Mouse (Mus musculus) heart, postnatal 0 days (tissue): ENCODE data around the gene Tars2. TPM values are rescaled to one million over a fixed set of nuclear protein-coding genes. Genes with fewer than 3 reads are reported as not detected.
A peak's percentile ranks its signal among the peaks of the same experiment; 100 is the strongest.

Experiments
- ATAC-seq: fragments of 200-750 bp; cut with Nextera tagmentation; 2 replicates; pipeline ENCODE4 v1.8.0; 2017; ENCODE audit warnings: low read depth, moderate number of reproducible peaks, moderate library complexity; ENCODE audit not compliant: insufficient read depth
- DNase-seq: peaks from one replicate; pipeline ENCODE4 v3.0.0-alpha.2; 2016; ENCODE audit warnings: low spot score
- H3K27ac ChIP-seq: fragments of 300-500 bp; sonication (generic); 2 replicates; pipeline ENCODE4 v1.5.1; 2014; ENCODE audit warnings: low read depth, mild to moderate bottlenecking
- H3K27me3 ChIP-seq: fragments of 300-500 bp; sonication (generic); 2 replicates; pipeline ENCODE4 v1.6.1; 2014; ENCODE audit warnings: low read length, mixed read lengths; ENCODE audit not compliant: control insufficient read depth, insufficient read depth
- H3K36me3 ChIP-seq: fragments of 300-500 bp; sonication (generic); replicated peaks from 2 replicates; pipeline ENCODE4 v1.6.1; 2014; ENCODE audit warnings: low read length, mixed read lengths; ENCODE audit not compliant: control insufficient read depth, insufficient read depth
- H3K4me1 ChIP-seq: fragments of 300-500 bp; sonication (generic); 2 replicates; pipeline ENCODE4 v1.6.1; 2014; ENCODE audit warnings: antibody characterized with exemption; ENCODE audit not compliant: control insufficient read depth, insufficient read depth
- H3K4me2 ChIP-seq: fragments of 300-500 bp; sonication (generic); 2 replicates; pipeline ENCODE4 v1.6.1; 2014; ENCODE audit warnings: low read depth, mild to moderate bottlenecking, low read length, moderate library complexity
- H3K4me3 ChIP-seq: fragments of 300-500 bp; sonication (generic); 2 replicates; pipeline ENCODE4 v1.5.1; 2014; ENCODE audit warnings: low read depth, low read length
- H3K9ac ChIP-seq: fragments of 300-500 bp; sonication (generic); replicated peaks from 2 replicates; pipeline ENCODE4 v1.6.1; 2014; ENCODE audit warnings: low read depth, low read length, mixed read lengths
- H3K9me3 ChIP-seq: fragments of 300-500 bp; sonication (generic); replicated peaks from 2 replicates; pipeline ENCODE4 v1.6.1; 2016; ENCODE audit warnings: low read length; ENCODE audit not compliant: control insufficient read depth
- CTCF ChIP-seq: IDR thresholded peaks from 2 replicates; pipeline ENCODE4 v1.5.1; 2016; ENCODE audit warnings: antibody characterized with exemption, control low read depth, low read depth
- EP300 ChIP-seq: IDR thresholded peaks from 2 replicates; pipeline ENCODE4 v1.6.1; 2016; ENCODE audit warnings: antibody characterized with exemption, low read depth
- WGBS: fragments of 180-500 bp; shearing (Covaris S2); extraction: QIAGEN DNeasy Blood & Tissue Kit; methylation state at CpG from one replicate; pipeline ENCODE4 v1.1.7; 2014; 5-methylcytosine and 5-hydroxymethylcytosine counted together
- polyA plus RNA-seq: library from polyadenylated mRNA; unstranded; fragments of >200 nt; fragmentation: Nextera tagmentation; extraction: Ambion mirVana; gene quantifications from 2 replicates; pipeline ENCODE4 v1.2.1, GENCODE M21; 2015
- total RNA-seq: library from RNA; depleted of rRNA; stranded (reverse); fragments of >200 nt; gene quantifications from 2 replicates; pipeline ENCODE4 v1.2.3, GENCODE M21; 2014; ENCODE audit warnings: low replicate concordance

Gene Tars2
- total and polyA plus RNA-seq, 2 experiments from 2014 or later = 30.0 to 43.5 TPM

GRCm38 (mm10) chr3:95734092-95734702, 25.8 kb downstream of the Tars2 start:
- 73% methylated on average over 13 of the region's 13 CpGs for WGBS
- Histone ChIP-seq H3K4me2 (no peak overlapping the region), H3K4me3 (no peak overlapping the region), H3K27me3 (no peaks in the 10 kb centered on the region), H3K27ac (no peak overlapping the region), H3K4me1 (peaks cover 15% of the 10 kb centered on the region), H3K36me3 (peaks cover 12% of the 10 kb centered on the region), H3K9ac (no peak overlapping the region), H3K9me3 (no peaks in the 10 kb centered on the region)
- ATAC-seq (no peak), DNase-seq (no peak)
- TF ChIP-seq EP300 = no peak

- no peaks in the 10 kb centered on the region for H3K9me3 ChIP-seq
- peaks cover 12% of the 10 kb centered on the region for H3K36me3 ChIP-seq
- H3K27me3 ChIP-seq = no peaks in the 10 kb centered on the region
- ATAC-seq (peak; percentile 40; the same call in 1 of the 2 replicates), DNase-seq (peak; percentile 49)
- H3K4me2 ChIP-seq = no peak overlapping the region
- H3K9ac ChIP-seq = no peak overlapping the region
- no peak overlapping the region for H3K4me3 ChIP-seq
- peak overlapping the region; percentile 67 for H3K27ac ChIP-seq
- peaks cover 16% of the 10 kb centered on the region for H3K4me1 ChIP-seq
- TF ChIP-seq CTCF (no peak), EP300 (no peak)
- 51% methylated on average over 11 of the region's 11 CpGs for WGBS
Observed at GRCm38 (mm10) chr3:95732744-95733521, 27.1 kb downstream of the Tars2 start.

- peak overlapping the region; percentile 26; the same call in 1 of the 2 replicates for H3K27ac ChIP-seq
- ATAC-seq (no peak), DNase-seq (no peak)
- H3K4me1 ChIP-seq = peaks cover 13% of the 10 kb centered on the region
- H3K9me3 ChIP-seq = no peaks in the 10 kb centered on the region
- no peak for TF ChIP-seq CTCF
- no peak for TF ChIP-seq EP300
- 86% methylated on average over 9 of the region's 9 CpGs for WGBS
- no peaks in the 10 kb centered on the region for H3K27me3 ChIP-seq
- no peak overlapping the region for H3K4me3 ChIP-seq
- H3K36me3 ChIP-seq = peaks cover 12% of the 10 kb centered on the region
- H3K4me2 ChIP-seq = no peak overlapping the region
- no peak overlapping the region for H3K9ac ChIP-seq
Observed at GRCm38 (mm10) chr3:95732297-95732696, 27.7 kb downstream of the Tars2 start.

GRCm38 (mm10) chr3:95731802-95732201, 28.2 kb downstream of the Tars2 start:
- DNase-seq (no peak), ATAC-seq (no peak)
- Histone ChIP-seq H3K9me3 (no peaks in the 10 kb centered on the region), H3K4me1 (peaks cover 13% of the 10 kb centered on the region), H3K36me3 (peaks cover 12% of the 10 kb centered on the region), H3K4me3 (no peak overlapping the region), H3K4me2 (no peak overlapping the region), H3K27ac (no peak overlapping the region), H3K27me3 (no peaks in the 10 kb centered on the region), H3K9ac (no peak overlapping the region)
- WGBS = 82% methylated on average over 4 of the region's 4 CpGs
- 0 out of 2 replicates have a peak, but pooled peaks have one; percentile 17 for TF ChIP-seq CTCF
- no peak for TF ChIP-seq EP300

- H3K9me3 ChIP-seq = no peaks in the 10 kb centered on the region
- no peak overlapping the region for H3K27ac ChIP-seq
- peaks cover 13% of the 10 kb centered on the region for H3K4me1 ChIP-seq
- TF ChIP-seq EP300 (no peak), CTCF (no peak)
- H3K4me2 ChIP-seq = no peak overlapping the region
- no peak overlapping the region for H3K9ac ChIP-seq
- 88% methylated on average over 7 of the region's 7 CpGs for WGBS
- H3K4me3 ChIP-seq = no peak overlapping the region
- peaks cover 7% of the 10 kb centered on the region for H3K36me3 ChIP-seq
- ATAC-seq = no peak
- DNase-seq = no peak
- H3K27me3 ChIP-seq = no peaks in the 10 kb centered on the region
Observed at GRCm38 (mm10) chr3:95730431-95730830, 29.6 kb downstream of the Tars2 start.
